Mouse (Mus musculus) kidney, adult 2 months (tissue): ENCODE results near the gene Elmo1. TPM values are rescaled to one million over a fixed set of nuclear protein-coding genes. Genes with fewer than 3 reads are reported as not detected.

Experiments used
- DNase-seq: peaks from one replicate; pipeline ENCODE4 v3.0.0; 2021
- H3K27ac ChIP-seq: fragments of 200-500 bp; 2 replicates; pipeline ENCODE4 v1.5.1; 2012; ENCODE audit warnings: low read depth, low read length, control low read depth, inconsistent platforms; ENCODE audit not compliant: insufficient read depth
- H3K27me3 ChIP-seq: fragments of 200-500 bp; replicated peaks from 2 replicates; pipeline ENCODE4 v1.6.1; 2012; ENCODE audit warnings: mild to moderate bottlenecking, moderate library complexity, low read length, inconsistent platforms; ENCODE audit not compliant: control insufficient read depth, insufficient read depth
- H3K36me3 ChIP-seq: fragments of 200-500 bp; 2 replicates; pipeline ENCODE4 v1.6.1; 2012; ENCODE audit warnings: mild to moderate bottlenecking, moderate library complexity, low read length, inconsistent platforms; ENCODE audit not compliant: control insufficient read depth, insufficient read depth
- H3K4me1 ChIP-seq: fragments of 200-500 bp; 2 replicates; pipeline ENCODE4 v1.6.1; 2011; ENCODE audit warnings: low read length; ENCODE audit not compliant: control insufficient read depth, insufficient read depth
- H3K4me3 ChIP-seq: fragments of 200-500 bp; 2 replicates; pipeline ENCODE4 v1.5.1; 2011; ENCODE audit warnings: mild to moderate bottlenecking, low read depth, low read length, control low read depth; ENCODE audit not compliant: insufficient read depth
- CTCF ChIP-seq: fragments of 200-500 bp; conservative IDR thresholded peaks from 2 replicates; pipeline ENCODE4 v1.5.1; 2011; ENCODE audit warnings: low read depth, mild to moderate bottlenecking, control low read depth, low read length, moderate library complexity, mixed read lengths; ENCODE audit not compliant: insufficient read depth, insufficient read length
- POLR2A ChIP-seq: fragments of 200-500 bp; IDR thresholded peaks from one replicate; pipeline ENCODE4 v1.6.1; 2011; ENCODE audit warnings: low read depth, low read length, control low read depth
- WGBS: fragments of 180-500 bp; shearing (Covaris S2); methylation state at CpG from one replicate; pipeline ENCODE4 v1.1.7; 2018; 5-methylcytosine and 5-hydroxymethylcytosine counted together
- polyA plus RNA-seq: library from polyadenylated mRNA; depleted of rRNA; stranded (reverse); fragments of >200 nt; gene quantifications from 2 replicates; pipeline ENCODE4 v1.2.3, GENCODE M21; 2012

The Elmo1 gene
- polyA plus RNA-seq, 1 experiment: 4.5 TPM

DNA sequence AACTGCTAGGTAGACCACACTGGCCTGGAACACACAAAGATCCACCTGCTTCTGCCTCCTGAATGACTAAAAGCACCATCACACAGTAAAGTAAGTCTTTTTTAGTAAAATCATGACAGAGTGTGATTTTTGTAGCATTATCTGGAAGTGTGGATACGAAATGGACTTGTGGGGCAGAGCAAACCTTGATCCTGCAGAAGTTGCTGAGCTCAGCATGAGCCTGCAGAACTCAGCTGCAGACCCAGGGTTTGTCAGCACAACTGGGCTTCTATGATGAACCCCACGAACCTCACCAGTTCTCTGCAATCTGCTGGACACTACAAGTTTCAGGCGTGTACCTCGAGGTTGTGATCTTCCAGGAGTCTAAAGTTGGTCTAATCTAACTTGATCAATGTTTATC, 37.7 kb downstream of the Elmo1 start:
- Histone ChIP-seq H3K4me1 (no peaks in the 10 kb centered on the region), H3K4me3 (no peak overlapping the region), H3K36me3 (no peaks in the 10 kb centered on the region), H3K27me3 (no peaks in the 10 kb centered on the region), H3K27ac (no peak overlapping the region)
- 81% methylated on average over 4 of the region's 4 CpGs for WGBS
- no peak for TF ChIP-seq POLR2A
- TF ChIP-seq CTCF: no peak
- DNase-seq: no peak

DNA sequence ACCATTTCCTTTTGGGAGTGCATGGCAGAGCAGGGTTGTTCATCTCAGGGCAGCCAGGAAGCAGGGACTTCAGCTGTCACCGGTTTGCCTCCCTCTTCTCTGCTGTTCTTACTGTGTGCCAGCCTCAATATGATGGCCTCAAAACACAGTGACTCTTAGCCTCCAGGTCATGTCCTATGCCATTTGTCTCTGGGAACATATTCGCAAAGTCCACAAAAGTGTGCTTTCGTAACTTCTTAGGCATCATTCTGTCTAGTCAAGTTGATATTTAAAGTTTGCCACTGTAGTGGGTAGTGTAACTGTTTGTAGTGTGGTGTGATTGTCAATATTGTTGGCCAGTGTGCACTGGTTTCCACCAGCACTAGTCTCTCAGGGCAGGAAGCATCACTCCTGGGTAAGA, 40.3 kb downstream of the Elmo1 start:
- 63% methylated on average over 3 of the region's 3 CpGs for WGBS
- Histone ChIP-seq H3K4me3 (no peak overlapping the region), H3K27me3 (no peaks in the 10 kb centered on the region), H3K4me1 (no peaks in the 10 kb centered on the region), H3K27ac (no peak overlapping the region), H3K36me3 (no peaks in the 10 kb centered on the region)
- TF ChIP-seq POLR2A (no peak), CTCF (no peak)
- DNase-seq: no peak

DNA sequence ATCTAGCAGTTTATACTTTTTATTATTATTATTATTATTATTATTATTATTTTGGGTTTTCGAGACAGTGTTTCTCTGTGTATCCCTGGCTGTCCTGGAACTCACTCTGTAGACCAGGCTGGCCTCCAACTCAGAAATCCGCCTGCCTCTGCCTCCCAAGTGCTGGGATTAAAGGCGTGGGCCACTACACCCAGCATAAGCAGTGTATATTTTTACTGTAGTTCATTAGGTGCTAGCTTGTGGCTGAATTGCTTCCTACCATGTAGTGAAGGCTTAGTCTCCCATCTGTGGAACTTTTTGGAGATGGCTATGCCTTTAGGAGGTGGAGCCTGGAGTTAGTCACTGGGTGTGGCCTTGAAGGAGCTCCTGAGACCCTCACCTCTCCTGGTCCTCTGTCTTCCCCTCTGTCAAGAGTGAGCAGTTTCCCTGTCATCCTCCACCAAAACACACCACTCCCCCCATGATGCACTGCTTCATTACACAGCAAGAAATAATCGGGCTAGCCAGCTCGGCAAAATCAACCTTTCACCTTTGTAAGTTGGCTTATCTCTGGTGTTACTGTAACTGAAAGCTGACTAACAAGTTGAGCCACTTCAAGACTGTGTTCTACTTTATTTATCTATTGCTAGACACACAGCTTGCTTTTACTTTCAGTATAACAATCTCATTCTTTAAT, 41.1 kb downstream of the Elmo1 start:
- H3K36me3 ChIP-seq: no peaks in the 10 kb centered on the region
- WGBS: 70% methylated on average over 5 of the region's 5 CpGs
- TF ChIP-seq POLR2A (no peak), CTCF (no peak)
- no peak overlapping the region for H3K4me3 ChIP-seq
- no peaks in the 10 kb centered on the region for H3K4me1 ChIP-seq
- H3K27ac ChIP-seq: no peak overlapping the region
- H3K27me3 ChIP-seq: no peaks in the 10 kb centered on the region
- DNase-seq: no peak

DNA sequence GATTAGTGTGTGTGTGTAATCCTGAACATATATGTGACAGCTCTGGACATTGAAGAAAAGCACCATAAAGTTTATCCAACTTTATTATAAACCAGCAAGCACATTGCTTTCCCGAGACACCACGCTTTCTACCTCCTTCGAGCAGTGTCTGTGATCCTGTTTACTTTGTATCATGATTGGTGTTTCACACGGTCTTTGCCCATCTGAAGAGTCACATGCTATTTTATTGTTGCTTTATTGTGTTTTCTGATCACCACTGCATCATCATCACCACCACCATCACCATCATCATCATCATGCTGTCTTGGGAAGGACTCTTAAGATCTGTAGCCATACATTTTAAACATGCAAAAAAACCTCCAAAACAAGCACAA, 41.6 kb downstream of the Elmo1 start:
- Histone ChIP-seq H3K4me1 (no peaks in the 10 kb centered on the region), H3K27me3 (no peaks in the 10 kb centered on the region), H3K27ac (no peak overlapping the region), H3K4me3 (no peak overlapping the region), H3K36me3 (no peaks in the 10 kb centered on the region)
- no peak for DNase-seq
- WGBS: 86% methylated on average over 4 of the region's 4 CpGs
- TF ChIP-seq POLR2A (no peak), CTCF (no peak)

DNA sequence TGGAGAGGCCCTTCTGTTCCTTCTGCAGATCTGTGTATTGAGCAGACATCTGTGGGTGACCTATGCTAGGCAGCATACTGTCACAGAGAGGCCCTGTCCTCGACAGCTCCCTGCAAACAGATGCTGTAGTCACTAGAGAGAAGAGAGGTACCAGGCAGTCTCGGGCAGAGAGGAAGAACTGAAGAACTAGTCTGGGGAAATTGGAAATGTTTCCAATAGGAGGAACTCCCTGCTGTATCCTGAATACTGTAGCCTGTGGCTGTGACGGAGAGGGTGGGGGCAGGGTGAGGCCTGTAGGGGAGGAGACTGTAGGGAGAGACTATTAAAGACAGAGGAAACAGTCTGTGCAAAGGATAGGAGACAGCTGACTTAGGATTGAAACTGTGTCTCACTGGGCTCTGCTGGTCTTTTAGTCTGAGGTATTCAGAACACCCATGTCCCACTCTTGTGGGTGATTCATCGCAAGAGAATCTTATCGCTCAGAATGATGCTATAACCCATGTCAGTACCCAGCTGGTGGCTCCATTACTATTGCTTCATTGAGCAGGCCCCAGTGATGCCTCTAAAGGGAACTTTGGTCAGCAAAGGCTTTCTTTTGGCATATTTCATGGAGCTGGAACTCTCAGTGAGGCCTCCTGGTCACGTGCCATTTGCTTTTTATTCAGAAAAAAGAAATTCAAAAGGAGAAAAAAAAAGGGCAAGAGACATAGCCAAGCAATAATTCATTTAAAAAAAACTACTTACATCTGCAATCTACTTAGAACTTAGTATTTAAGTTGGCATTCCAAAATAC, 43.4 kb downstream of the Elmo1 start:
- TF ChIP-seq CTCF (no peak), POLR2A (no peak)

DNA sequence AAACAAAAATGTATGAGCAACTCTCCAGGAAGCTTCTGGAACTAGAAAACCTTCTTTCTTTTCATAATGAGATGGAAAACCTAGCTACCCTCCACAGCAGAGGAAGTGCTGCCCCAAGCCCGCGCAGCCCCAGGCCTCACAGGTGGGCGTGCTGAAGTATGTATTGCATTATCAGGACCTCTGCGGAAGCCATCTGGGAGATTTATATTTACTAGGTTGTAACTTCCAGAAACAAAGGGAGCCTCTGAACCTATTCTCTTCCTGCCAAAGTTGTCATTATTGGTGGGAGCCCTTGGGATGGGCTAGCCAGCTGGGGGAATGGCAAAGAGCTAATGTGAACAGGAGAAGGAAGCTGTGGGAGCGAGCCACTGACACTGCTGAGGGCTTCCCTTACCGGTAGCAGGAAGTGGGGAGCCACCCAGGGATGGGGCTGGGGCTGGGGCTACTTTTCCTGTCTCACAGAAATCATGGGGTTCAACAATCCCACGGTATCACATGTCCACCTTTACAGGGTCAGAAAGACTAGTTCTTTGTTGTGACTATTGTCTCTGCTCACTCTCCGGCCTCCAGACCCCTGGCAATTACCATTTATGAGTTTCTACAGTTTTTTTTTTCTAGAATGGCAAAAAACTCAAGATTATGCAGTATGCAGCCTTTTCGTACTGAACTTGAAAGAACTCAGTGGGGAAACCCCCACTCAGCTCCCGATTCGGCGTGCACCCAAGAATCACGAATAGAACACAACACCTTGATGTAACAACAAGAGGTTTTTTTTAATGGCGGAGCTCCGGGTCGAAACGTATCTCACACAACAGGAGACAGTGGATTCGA, 44.2 kb downstream of the Elmo1 start:
- DNase-seq: no peak
- no peak overlapping the region for H3K4me3 ChIP-seq
- no peak overlapping the region for H3K27ac ChIP-seq
- TF ChIP-seq CTCF (no peak), POLR2A (no peak)
- no peaks in the 10 kb centered on the region for H3K27me3 ChIP-seq
- no peaks in the 10 kb centered on the region for H3K36me3 ChIP-seq
- no peaks in the 10 kb centered on the region for H3K4me1 ChIP-seq
- WGBS: 79% methylated on average over 18 of the region's 18 CpGs

More for the DNA sequence above, 43.4 kb downstream of the Elmo1 start:
- WGBS: 51% methylated on average over 6 of the region's 6 CpGs
- no peaks in the 10 kb centered on the region for H3K27me3 ChIP-seq
- no peaks in the 10 kb centered on the region for H3K36me3 ChIP-seq
- H3K27ac ChIP-seq: no peak overlapping the region
- no peaks in the 10 kb centered on the region for H3K4me1 ChIP-seq
- peak; percentile 28 for DNase-seq
- H3K4me3 ChIP-seq: no peak overlapping the region

DNA sequence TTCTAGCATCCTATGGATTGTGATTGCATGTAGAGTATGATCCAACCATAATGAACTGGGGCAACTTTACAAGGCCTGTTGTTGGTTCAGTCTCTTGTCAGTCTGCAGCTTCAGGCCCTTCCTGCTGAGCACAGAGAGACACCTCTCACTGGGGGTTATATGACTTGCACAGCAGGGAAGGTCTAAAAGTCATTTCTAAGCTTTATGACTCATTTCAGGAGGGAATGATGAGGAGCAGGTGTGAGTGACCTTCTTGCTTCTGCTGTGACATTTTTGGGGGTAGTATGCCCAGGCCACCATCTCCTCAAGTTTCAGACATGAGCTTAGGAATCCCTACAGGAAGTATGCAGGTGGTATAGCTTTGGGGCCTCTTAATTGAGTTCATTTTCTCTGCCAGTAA, 46.4 kb downstream of the Elmo1 start:
- no peak for DNase-seq
- H3K27ac ChIP-seq: no peak overlapping the region
- no peaks in the 10 kb centered on the region for H3K27me3 ChIP-seq
- H3K4me3 ChIP-seq: no peak overlapping the region
- H3K36me3 ChIP-seq: no peaks in the 10 kb centered on the region
- no peaks in the 10 kb centered on the region for H3K4me1 ChIP-seq
- TF ChIP-seq POLR2A (no peak), CTCF (no peak)
